Mouse (Mus musculus): ENCODE results near the gene Prkce.

DNA sequence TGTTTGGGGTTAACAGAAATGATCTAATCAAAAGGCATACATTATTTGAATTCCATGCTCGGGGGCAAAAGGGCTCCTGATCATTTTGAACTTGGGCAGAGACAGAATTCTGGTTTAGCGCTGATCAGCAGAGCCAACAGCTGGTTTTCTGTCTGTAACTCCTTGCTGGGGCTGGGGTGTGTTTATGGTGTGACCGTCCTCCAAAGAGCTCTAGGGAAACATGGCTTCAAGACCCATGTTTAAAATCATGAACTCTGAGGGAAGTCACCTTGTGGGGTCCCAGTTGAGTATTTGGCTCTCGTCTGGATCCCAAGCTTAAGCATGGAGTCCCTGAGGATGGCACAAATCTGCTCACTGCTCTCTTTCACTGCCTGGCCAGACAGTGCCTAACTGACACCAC is 183.7 kb downstream of the Prkce start:
- no peak for TF ChIP-seq CTCF (IDR thresholded peaks at IDR 0.05; ENCODE audit: extremely low read depth, insufficient read length, insufficient replicate concordance, low read depth, low read length)
- TF ChIP-seq POLR2A (IDR thresholded peaks at IDR 0.05; ENCODE audit: low read depth, low read length), result no peak

Measured in small intestine, adult 2 months (tissue).